Mouse (Mus musculus): Measurements from ENCODE around the gene Myl4.

DNA sequence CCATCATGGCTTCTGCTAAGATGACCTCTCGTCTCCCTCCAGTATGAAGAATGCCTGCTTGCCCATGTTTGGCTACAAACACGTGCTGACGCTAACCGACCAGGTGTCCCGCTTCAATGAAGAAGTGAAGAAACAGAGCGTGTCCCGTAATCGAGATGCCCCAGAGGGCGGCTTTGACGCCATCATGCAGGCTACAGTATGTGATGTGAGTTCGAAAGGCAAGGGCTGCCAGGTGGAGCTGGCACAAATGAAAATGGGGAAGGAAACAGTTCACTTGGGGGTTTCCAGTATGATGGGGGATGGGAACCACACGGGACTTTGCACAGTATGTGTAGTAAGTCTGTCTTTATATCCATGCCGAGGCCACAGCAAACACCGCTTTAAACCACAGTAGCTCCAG is 86.5 kb downstream of the Myl4 start:
- TF ChIP-seq CTCF (conservative IDR thresholded peaks at IDR 0.05; ENCODE audit: low read length) (no peak), POU5F1 (IDR thresholded peaks at IDR 0.05; ENCODE audit: borderline replicate concordance, low read length) (no peak)
